In the genomic region with DNA sequence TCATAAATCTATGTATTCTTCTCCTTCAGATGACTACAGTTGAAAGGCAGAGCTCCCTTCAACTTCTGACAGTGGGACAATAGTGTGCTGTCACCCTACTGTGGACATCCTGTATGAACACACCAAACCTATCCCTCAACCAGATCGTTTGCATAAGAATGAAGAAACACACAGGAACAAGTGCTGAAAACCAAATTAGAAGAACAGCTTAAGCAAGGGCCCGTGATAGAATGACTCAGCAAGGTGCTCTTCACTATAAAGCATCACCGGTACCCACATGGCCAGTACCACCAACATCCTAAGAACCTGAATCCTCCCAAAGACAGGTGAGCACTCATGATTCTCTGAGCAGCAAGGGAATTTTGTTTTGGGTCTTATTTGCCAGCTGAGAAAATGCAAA, we compare ENCODE assay signal across 22 mouse cellular contexts. TPM values are rescaled to one million over a fixed set of nuclear protein-coding genes. Genes with fewer than 3 reads are reported as not detected.
"Had no signal": no experiment of that assay in that cellular context is flagged by ENCODE, and none has a peak within 500 bp of the region (broad histone marks: within the 10 kb centered on the region; RNA-seq: fewer than 3 reads in every experiment).

No protein-coding gene starts in this region.

RNA-seq across cellular contexts. Expression of a gene that starts 51.9 kb away (rescaled TPM):
- total RNA-seq: common myeloid progenitor, adult 5-6 weeks; forebrain, postnatal 0 days; gastrocnemius, adult 18-20 months; gastrocnemius, adult 2 months; gastrocnemius, adult 8-10 months; gastrocnemius, postnatal 10 days; gastrocnemius, postnatal 25 days; gastrocnemius, postnatal 36 days; gastrocnemius, postnatal 4 days had no signal
- polyA plus RNA-seq: embryonic facial prominence, embryonic 10.5 days; embryonic facial prominence, embryonic 11.5 days; embryonic facial prominence, embryonic 12.5 days; embryonic facial prominence, embryonic 15.5 days; erythroblast, embryonic 14.5 days; forebrain, embryonic 10.5 days; forebrain, embryonic 11.5 days; forebrain, embryonic 12.5 days; forebrain, embryonic 13.5 days; forebrain, embryonic 14.5 days; forebrain, embryonic 15.5 days; forebrain, embryonic 16.5 days; forebrain, postnatal 0 days; heart, embryonic 10.5 days had no signal
